Mouse (Mus musculus) olfactory bulb, adult 2 months (tissue): Measurements from ENCODE around the gene Zfp273.
"Not testable (repeated sequence)": the region's sequence is repeated elsewhere in the genome, so short reads cannot be mapped to it uniquely, and the experiment has no call there.

ENCODE experiments used
- CTCF ChIP-seq: fragments of 200-500 bp; IDR thresholded peaks from 2 replicates; pipeline ENCODE4 v1.5.1; 2012; ENCODE audit warnings: low read depth, mild to moderate bottlenecking, low read length, moderate library complexity; ENCODE audit not compliant: insufficient read depth
- POLR2A ChIP-seq: fragments of 200-500 bp; IDR thresholded peaks from 2 replicates; pipeline ENCODE4 v1.6.1; 2012; ENCODE audit warnings: mild to moderate bottlenecking, low read depth, low read length, moderate library complexity; ENCODE audit not compliant: insufficient read depth

- not testable (repeated sequence) for TF ChIP-seq CTCF, POLR2A
Measured at GRCm38 (mm10) chr13:67876049-67876698, 62.6 kb downstream of the Zfp273 start.
